Mouse (Mus musculus) lung, postnatal 0 days (tissue): Measurements from ENCODE around the gene 2810006K23Rik.

ENCODE experiments used
- CTCF ChIP-seq: IDR thresholded peaks from 2 replicates; pipeline ENCODE4 v1.5.1; 2016; ENCODE audit warnings: antibody characterized with exemption, mild to moderate bottlenecking
- EP300 ChIP-seq: IDR thresholded peaks from 2 replicates; pipeline ENCODE4 v1.6.1; 2016; ENCODE audit warnings: antibody characterized with exemption, mild to moderate bottlenecking, control low read depth

- TF ChIP-seq CTCF (no peak), EP300 (no peak)
These were observed 33.9 kb upstream of the 2810006K23Rik start for GRCm38 (mm10) chr5:124293967-124294366.
